Mouse (Mus musculus) small intestine, adult 2 months (tissue): Measurements from ENCODE around the gene Hoxc5. TPM values are rescaled to one million over a fixed set of nuclear protein-coding genes. Genes with fewer than 3 reads are reported as not detected.

ENCODE experiments used
- H3K27ac ChIP-seq: fragments of 200-500 bp; 2 replicates; pipeline ENCODE4 v1.5.1; 2012; ENCODE audit warnings: low read depth, low read length, control low read depth, inconsistent platforms; ENCODE audit not compliant: insufficient read depth
- H3K27me3 ChIP-seq: fragments of 200-500 bp; 2 replicates; pipeline ENCODE4 v1.6.1; 2012; ENCODE audit warnings: mild to moderate bottlenecking, moderate library complexity, low read length, inconsistent platforms; ENCODE audit not compliant: control insufficient read depth, insufficient read depth
- H3K36me3 ChIP-seq: fragments of 200-500 bp; 2 replicates; pipeline ENCODE4 v1.6.1; 2012; ENCODE audit warnings: mild to moderate bottlenecking, low read length, control low read depth, inconsistent platforms; ENCODE audit not compliant: control insufficient read depth, insufficient read depth
- H3K4me1 ChIP-seq: fragments of 200-500 bp; 2 replicates; pipeline ENCODE4 v1.6.1; 2012; ENCODE audit warnings: low read length, inconsistent platforms, mixed read lengths; ENCODE audit not compliant: control insufficient read depth, insufficient read depth, insufficient read length
- H3K4me3 ChIP-seq: fragments of 200-500 bp; 2 replicates; pipeline ENCODE4 v1.5.1; 2012; ENCODE audit warnings: low read depth, mild to moderate bottlenecking, control low read depth, inconsistent platforms, low read length, moderate library complexity
- CTCF ChIP-seq: fragments of 200-500 bp; IDR thresholded peaks from 2 replicates; pipeline ENCODE4 v1.5.1; 2012; ENCODE audit warnings: low read depth, mild to moderate bottlenecking, control low read depth, inconsistent platforms, low read length, moderate library complexity, mixed read lengths; ENCODE audit not compliant: insufficient replicate concordance, insufficient read length; ENCODE audit errors: extremely low read depth
- POLR2A ChIP-seq: fragments of 200-500 bp; IDR thresholded peaks from 2 replicates; pipeline ENCODE4 v1.6.1; 2012; ENCODE audit warnings: low read depth, mild to moderate bottlenecking, control low read depth, inconsistent platforms, low read length, moderate library complexity
- WGBS: fragments of 180-500 bp; shearing (Covaris S2); methylation state at CpG from one replicate; pipeline ENCODE4 v1.1.7; 2018; 5-methylcytosine and 5-hydroxymethylcytosine counted together
- polyA plus RNA-seq: library from polyadenylated mRNA; depleted of rRNA; stranded (reverse); fragments of >200 nt; gene quantifications from 2 replicates; pipeline ENCODE4 v1.2.3, GENCODE M21; 2012

The Hoxc5 gene
- polyA plus RNA-seq, 1 experiment: 1.7 TPM

DNA sequence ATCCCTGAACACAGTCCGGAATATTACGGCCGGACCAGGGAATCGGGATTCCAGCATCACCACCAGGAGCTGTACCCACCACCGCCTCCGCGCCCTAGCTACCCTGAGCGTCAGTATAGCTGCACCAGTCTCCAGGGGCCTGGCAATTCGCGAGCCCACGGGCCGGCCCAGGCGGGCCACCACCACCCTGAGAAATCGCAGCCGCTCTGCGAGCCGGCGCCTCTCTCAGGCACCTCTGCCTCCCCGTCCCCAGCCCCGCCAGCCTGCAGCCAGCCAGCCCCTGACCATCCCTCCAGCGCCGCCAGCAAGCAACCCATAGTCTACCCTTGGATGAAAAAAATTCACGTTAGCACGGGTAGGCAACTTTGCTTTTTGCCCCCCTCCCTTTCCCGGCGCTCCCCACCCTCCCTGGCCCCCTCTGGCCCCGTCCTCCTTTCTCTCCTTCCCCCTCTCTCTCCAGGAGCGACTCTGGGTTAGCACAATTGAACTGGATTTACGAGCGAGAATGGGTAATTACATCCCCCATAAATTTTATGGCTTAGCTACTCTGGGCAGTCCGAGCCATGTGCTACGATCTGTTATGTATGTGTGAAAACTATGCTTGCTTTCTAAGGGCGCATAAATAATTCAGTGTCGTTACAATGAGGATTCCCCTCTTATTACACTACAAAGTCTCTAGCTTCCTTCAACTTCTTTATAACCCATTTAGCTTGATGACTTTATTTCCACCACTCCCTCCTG lies 67.7 kb downstream of the Hoxc5 start:
- peak overlapping the region; percentile 56; the same call in 1 of the 2 replicates for H3K27ac ChIP-seq
- no peaks in the 10 kb centered on the region for H3K36me3 ChIP-seq
- TF ChIP-seq CTCF: no peak
- TF ChIP-seq POLR2A: no peak
- H3K4me3 ChIP-seq: peak overlapping the region; percentile 64
- H3K27me3 ChIP-seq: peaks cover 31% of the 10 kb centered on the region
- 0 out of 2 replicates have a peak, but pooled peaks cover 2% of the 10 kb centered on the region for H3K4me1 ChIP-seq
- WGBS: 3% methylated on average over 34 of the region's 34 CpGs

DNA sequence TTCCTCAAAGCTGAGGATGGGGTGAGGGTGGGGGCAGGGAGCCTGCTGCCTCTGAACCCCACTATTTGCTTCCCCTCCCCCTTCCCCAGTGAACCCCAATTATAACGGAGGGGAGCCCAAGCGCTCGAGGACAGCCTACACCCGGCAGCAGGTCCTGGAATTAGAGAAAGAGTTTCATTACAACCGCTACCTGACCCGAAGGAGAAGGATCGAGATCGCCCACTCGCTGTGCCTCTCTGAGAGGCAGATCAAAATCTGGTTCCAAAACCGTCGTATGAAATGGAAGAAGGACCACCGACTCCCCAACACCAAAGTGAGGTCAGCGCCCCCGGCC lies 68.3 kb downstream of the Hoxc5 start:
- peaks cover 31% of the 10 kb centered on the region for H3K27me3 ChIP-seq
- H3K36me3 ChIP-seq: no peaks in the 10 kb centered on the region
- no peak for TF ChIP-seq POLR2A
- TF ChIP-seq CTCF: no peak
- 0 out of 2 replicates have a peak overlapping the region, but pooled peaks have one; percentile 11 for H3K27ac ChIP-seq
- H3K4me1 ChIP-seq: 0 out of 2 replicates have a peak, but pooled peaks cover 2% of the 10 kb centered on the region
- H3K4me3 ChIP-seq: peak overlapping the region; percentile 57
- WGBS: 6% methylated on average over 14 of the region's 14 CpGs

DNA sequence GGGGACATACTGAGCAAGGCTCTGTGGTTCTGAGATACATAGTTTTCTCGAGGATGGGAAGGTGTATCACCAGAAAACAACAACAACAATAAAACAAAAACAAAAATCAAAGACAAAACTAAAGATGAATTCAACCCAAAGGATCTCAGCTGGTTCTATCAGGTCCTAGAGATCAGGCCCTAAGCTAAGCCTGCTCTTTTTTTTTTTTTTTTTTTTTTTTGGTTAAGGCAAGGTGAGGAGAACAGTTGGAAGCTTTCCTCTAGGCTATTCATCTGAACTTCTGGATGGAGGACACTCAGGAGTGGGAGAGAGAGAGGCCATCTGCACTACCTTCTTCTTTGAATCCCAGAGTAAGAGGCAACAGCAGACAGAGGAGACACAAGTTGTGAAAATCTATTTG lies 70.3 kb downstream of the Hoxc5 start:
- H3K4me1 ChIP-seq: 0 out of 2 replicates have a peak, but pooled peaks cover 2% of the 10 kb centered on the region
- 26% methylated on average over 1 of the region's 1 CpGs for WGBS
- TF ChIP-seq CTCF (no peak), POLR2A (no peak)
- H3K27ac ChIP-seq: no peak overlapping the region
- H3K4me3 ChIP-seq: no peak overlapping the region
- H3K27me3 ChIP-seq: peaks cover 34% of the 10 kb centered on the region
- no peaks in the 10 kb centered on the region for H3K36me3 ChIP-seq

- peak overlapping the region; percentile 37; the same call in 1 of the 2 replicates for H3K27ac ChIP-seq
- 0 out of 2 replicates have a peak, but pooled peaks cover 2% of the 10 kb centered on the region for H3K4me1 ChIP-seq
- H3K27me3 ChIP-seq: peaks cover 31% of the 10 kb centered on the region
- H3K36me3 ChIP-seq: no peaks in the 10 kb centered on the region
- H3K4me3 ChIP-seq: no peak overlapping the region
- TF ChIP-seq CTCF (no peak), POLR2A (no peak)
- 57% methylated on average over 10 of the region's 10 CpGs for WGBS
Measured at GRCm38 (mm10) chr15:103038701-103039480, 71.6 kb downstream of the Hoxc5 start.

GRCm38 (mm10) chr15:103039609-103040008 lies 72.4 kb downstream of the Hoxc5 start:
- Histone ChIP-seq H3K27ac (no peak overlapping the region), H3K36me3 (no peaks in the 10 kb centered on the region), H3K4me3 (no peak overlapping the region), H3K27me3 (peaks cover 27% of the 10 kb centered on the region), H3K4me1 (0 out of 2 replicates have a peak, but pooled peaks cover 2% of the 10 kb centered on the region)
- TF ChIP-seq CTCF: no peak
- TF ChIP-seq POLR2A: no peak
- WGBS: 27% methylated on average over 3 of the region's 3 CpGs

- peak overlapping the region; percentile 1; the same call in 1 of the 2 replicates for H3K4me3 ChIP-seq
- TF ChIP-seq CTCF: no peak
- TF ChIP-seq POLR2A: no peak
- H3K4me1 ChIP-seq: no peaks in the 10 kb centered on the region
- WGBS: 42% methylated on average over 12 of the region's 12 CpGs
- no peaks in the 10 kb centered on the region for H3K36me3 ChIP-seq
- peaks cover 20% of the 10 kb centered on the region for H3K27me3 ChIP-seq
- peak overlapping the region; percentile 39; the same call in 1 of the 2 replicates for H3K27ac ChIP-seq
Measured at GRCm38 (mm10) chr15:103040601-103041000, 73.4 kb downstream of the Hoxc5 start.

GRCm38 (mm10) chr15:103041613-103042012 lies 74.4 kb downstream of the Hoxc5 start:
- H3K27me3 ChIP-seq: peaks cover 22% of the 10 kb centered on the region
- WGBS: 40% methylated on average over 5 of the region's 5 CpGs

More at GRCm38 (mm10) chr15:103041613-103042012, 74.4 kb downstream of the Hoxc5 start:
- TF ChIP-seq CTCF (no peak), POLR2A (no peak)
- Histone ChIP-seq H3K27ac (peak overlapping the region; percentile 39; the same call in 1 of the 2 replicates), H3K4me3 (no peak overlapping the region), H3K36me3 (no peaks in the 10 kb centered on the region), H3K4me1 (no peaks in the 10 kb centered on the region)
